Comparison of ENCODE assay signal across 8 mouse cellular contexts in the genomic region with DNA sequence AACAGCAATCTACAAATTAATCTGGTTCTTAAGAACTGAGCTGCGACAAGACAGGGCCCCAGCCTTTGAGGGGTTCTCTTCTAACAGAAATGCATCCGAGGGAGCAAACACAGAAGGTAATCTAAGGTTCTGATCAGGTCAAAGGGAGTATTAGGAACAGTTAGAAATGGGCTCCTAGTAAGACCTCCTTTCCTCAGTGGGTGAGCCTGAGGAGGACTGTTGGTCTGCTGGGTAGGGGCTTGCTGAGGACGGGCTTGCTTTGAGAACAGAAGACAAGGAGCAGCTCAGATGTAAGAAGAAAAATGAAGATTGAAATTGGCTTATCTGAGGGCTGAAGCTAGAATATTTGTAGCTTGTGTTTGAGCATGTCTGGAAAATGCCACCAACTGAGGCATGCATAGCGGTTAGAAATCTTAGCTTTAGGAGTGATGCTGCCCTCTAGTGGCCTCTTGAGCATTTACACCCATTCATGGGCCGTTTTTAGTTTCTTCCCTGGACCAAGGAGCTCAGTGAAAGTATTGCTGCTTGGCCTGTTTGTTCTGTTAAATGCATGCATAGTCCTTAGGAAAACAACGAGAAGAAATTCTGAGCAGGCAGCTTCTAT. TPM values are rescaled to one million over a fixed set of nuclear protein-coding genes. Genes with fewer than 3 reads are reported as not detected.
A peak's percentile ranks its signal among the peaks of the same experiment; 100 is the strongest.
DNase-seq lines count a peak whose midpoint lies in the region; ATAC-seq and TF ChIP-seq lines count a peak whose summit lies in the region.

No protein-coding gene starts in this region.

- no peak overlapping the region for H3K9ac ChIP-seq in ES-Bruce4 (ENCODE audit: low read depth, poor library complexity, severe bottlenecking)
- no peak overlapping the region for H3K9ac ChIP-seq in forebrain, embryonic 14.5 days (ENCODE audit: low read length)
- H3K9ac ChIP-seq in kidney, embryonic 14.5 days (ENCODE audit: low read depth, low read length): no peak overlapping the region
- no peak overlapping the region for H3K9ac ChIP-seq in limb, embryonic 14.5 days (ENCODE audit: low read depth, low read length, severe bottlenecking)
- H3K9ac ChIP-seq in neural tube, embryonic 13.5 days: no peak overlapping the region

- H3K36me3 ChIP-seq in ES-Bruce4 (ENCODE audit: control insufficient read depth, insufficient read depth, low read length, poor library complexity, severe bottlenecking): no peaks in the 10 kb centered on the region
- H3K36me3 ChIP-seq in forebrain, embryonic 14.5 days (ENCODE audit: control insufficient read depth, insufficient read depth, low read length): no peaks in the 10 kb centered on the region
- no peaks in the 10 kb centered on the region for H3K36me3 ChIP-seq in kidney, embryonic 14.5 days (ENCODE audit: control insufficient read depth, insufficient read depth, low read length)
- no peaks in the 10 kb centered on the region for H3K36me3 ChIP-seq in limb, embryonic 14.5 days (ENCODE audit: control insufficient read depth, insufficient read depth, low read length)
- no peaks in the 10 kb centered on the region for H3K36me3 ChIP-seq in neural tube, embryonic 13.5 days

- H3K4me2 ChIP-seq in forebrain, embryonic 14.5 days (ENCODE audit: low read length): no peak overlapping the region
- H3K4me2 ChIP-seq in kidney, embryonic 14.5 days (replicated peaks; ENCODE audit: low read depth, low read length): no peak overlapping the region
- no peak overlapping the region for H3K4me2 ChIP-seq in limb, embryonic 14.5 days (replicated peaks; ENCODE audit: low read depth, low read length, severe bottlenecking)
- H3K4me2 ChIP-seq in neural tube, embryonic 13.5 days: no peak overlapping the region

- H3K4me3 ChIP-seq in ES-Bruce4 (ENCODE audit: low read depth, low read length): no peak overlapping the region
- no peak overlapping the region for H3K4me3 ChIP-seq in forebrain, embryonic 14.5 days (ENCODE audit: low read depth, low read length)
- H3K4me3 ChIP-seq in kidney, embryonic 14.5 days (ENCODE audit: low read length): no peak overlapping the region
- H3K4me3 ChIP-seq in limb, embryonic 14.5 days (replicated peaks; ENCODE audit: low read length): no peak overlapping the region
- no peak overlapping the region for H3K4me3 ChIP-seq in neural tube, embryonic 13.5 days

- no peak for TF ChIP-seq EP300 in ES-Bruce4 (IDR thresholded peaks at IDR 0.05; ENCODE audit: insufficient read depth, low read depth, low read length)

- peak; percentile 71 for ATAC-seq in forebrain, embryonic 14.5 days
- peak; percentile 68; the same call in 1 of the 2 replicates for ATAC-seq in kidney, embryonic 14.5 days (ENCODE audit: low FRiP score, low TSS enrichment)
- ATAC-seq in limb, embryonic 14.5 days (ENCODE audit: low FRiP score, low read depth): 0 out of 2 replicates have a peak, but pooled peaks have one; percentile 29
- ATAC-seq in neural tube, embryonic 13.5 days (ENCODE audit: low read depth): peak; percentile 66

- DNase-seq in 3T3-L1 (ENCODE audit: low read depth, low spot score): peak; percentile 83
- peak; percentile 33 for DNase-seq in cerebellum, adult 11 months
- DNase-seq in forebrain, embryonic 14.5 days (ENCODE audit: low spot score): peak; percentile 86
- DNase-seq in limb, embryonic 14.5 days (ENCODE audit: low spot score): peak; percentile 82
- no peak for DNase-seq in urinary bladder, postnatal 14 days (ENCODE audit: low spot score)

- H3K9me3 ChIP-seq in ES-Bruce4 (replicated peaks; ENCODE audit: control insufficient read depth, insufficient read depth, low read length, poor library complexity, severe bottlenecking): no peaks in the 10 kb centered on the region
- no peaks in the 10 kb centered on the region for H3K9me3 ChIP-seq in forebrain, embryonic 14.5 days (replicated peaks; ENCODE audit: control insufficient read depth, low read length)
- H3K9me3 ChIP-seq in kidney, embryonic 14.5 days (ENCODE audit: control insufficient read depth, low read length): no peaks in the 10 kb centered on the region
- no peaks in the 10 kb centered on the region for H3K9me3 ChIP-seq in limb, embryonic 14.5 days (ENCODE audit: control insufficient read depth, low read length)
- H3K9me3 ChIP-seq in neural tube, embryonic 13.5 days: no peaks in the 10 kb centered on the region

- no peaks in the 10 kb centered on the region for H3K27me3 ChIP-seq in ES-Bruce4 (ENCODE audit: control insufficient read depth, insufficient read depth, low read length, poor library complexity, severe bottlenecking)
- H3K27me3 ChIP-seq in forebrain, embryonic 14.5 days (replicated peaks; ENCODE audit: control insufficient read depth, insufficient read depth, low read length): no peaks in the 10 kb centered on the region
- no peaks in the 10 kb centered on the region for H3K27me3 ChIP-seq in kidney, embryonic 14.5 days (ENCODE audit: control insufficient read depth, insufficient read depth, low read length)
- no peaks in the 10 kb centered on the region for H3K27me3 ChIP-seq in limb, embryonic 14.5 days (ENCODE audit: control insufficient read depth, insufficient read depth, low read length)
- no peaks in the 10 kb centered on the region for H3K27me3 ChIP-seq in neural tube, embryonic 13.5 days

- no peak overlapping the region for H3K27ac ChIP-seq in ES-Bruce4 (ENCODE audit: insufficient read depth, low read length)
- no peak overlapping the region for H3K27ac ChIP-seq in forebrain, embryonic 14.5 days (ENCODE audit: low read depth, low read length)
- H3K27ac ChIP-seq in kidney, embryonic 14.5 days (ENCODE audit: low read depth, low read length): no peak overlapping the region
- H3K27ac ChIP-seq in limb, embryonic 14.5 days (replicated peaks; ENCODE audit: low read depth, low read length): no peak overlapping the region
- peak overlapping the region; percentile 70 for H3K27ac ChIP-seq in neural tube, embryonic 13.5 days (replicated peaks)

- no peaks in the 10 kb centered on the region for H3K4me1 ChIP-seq in ES-Bruce4 (ENCODE audit: control insufficient read depth, insufficient read depth, low read length)
- H3K4me1 ChIP-seq in forebrain, embryonic 14.5 days (ENCODE audit: control insufficient read depth, insufficient read depth, low read length): peaks cover 10% of the 10 kb centered on the region
- no peaks in the 10 kb centered on the region for H3K4me1 ChIP-seq in kidney, embryonic 14.5 days (ENCODE audit: control insufficient read depth, insufficient read depth, low read length)
- peaks cover 19% of the 10 kb centered on the region for H3K4me1 ChIP-seq in limb, embryonic 14.5 days (ENCODE audit: control insufficient read depth, insufficient read depth, low read length)
- peaks cover 24% of the 10 kb centered on the region for H3K4me1 ChIP-seq in neural tube, embryonic 13.5 days (replicated peaks)

- TF ChIP-seq CTCF in ES-Bruce4 (IDR thresholded peaks at IDR 0.05; ENCODE audit: low read depth, low read length): peak; percentile 11

- TF ChIP-seq POLR2A in ES-Bruce4 (IDR thresholded peaks at IDR 0.05; ENCODE audit: insufficient read depth, low read length): no peak
- no peak for TF ChIP-seq POLR2A in limb, embryonic 14.5 days (IDR thresholded peaks at IDR 0.05; ENCODE audit: borderline replicate concordance, extremely low read depth, insufficient read depth, insufficient read length)

- 34% methylated on average over 6 of the region's 6 CpGs for WGBS in forebrain, embryonic 14.5 days
- WGBS in kidney, embryonic 14.5 days: 33% methylated on average over 6 of the region's 6 CpGs
- 32% methylated on average over 6 of the region's 6 CpGs for WGBS in limb, embryonic 14.5 days
- 32% methylated on average over 6 of the region's 6 CpGs for WGBS in neural tube, embryonic 13.5 days

RNA-seq across cellular contexts. Expression of a gene that starts 33.5 kb away (rescaled TPM):
- 7.2 and 8.0 TPM in 2 replicates for polyA plus RNA-seq in ES-Bruce4 (2011; ENCODE audit: insufficient read depth, insufficient read length, low read depth, missing spikeins)
- polyA plus RNA-seq in forebrain, embryonic 14.5 days (2014; fragmentation: Nextera tagmentation; extraction: Ambion mirVana): 26.9 and 27.8 TPM in 2 replicates
- polyA plus RNA-seq in kidney, embryonic 14.5 days (2014; fragmentation: Nextera tagmentation; extraction: Ambion mirVana): 7.5 and 10.7 TPM in 2 replicates
- 2.9 and 3.3 TPM in 2 replicates for polyA plus RNA-seq in limb, embryonic 14.5 days (2012; rRNA removed)
- 5.9 TPM in 2 replicates for polyA plus RNA-seq in limb, embryonic 14.5 days (2014; fragmentation: Nextera tagmentation; extraction: Ambion mirVana)
- 26.5 and 26.6 TPM in 2 replicates for polyA plus RNA-seq in neural tube, embryonic 13.5 days (2015; fragmentation: Nextera tagmentation; extraction: Ambion mirVana)

RNA-seq across cellular contexts. Expression of a gene that starts 43.2 kb away (rescaled TPM):
- not detected in 2 replicates for polyA plus RNA-seq in ES-Bruce4 (2011; ENCODE audit: insufficient read depth, insufficient read length, low read depth, missing spikeins)
- not detected in 2 replicates for polyA plus RNA-seq in forebrain, embryonic 14.5 days (2014; fragmentation: Nextera tagmentation; extraction: Ambion mirVana)
- polyA plus RNA-seq in kidney, embryonic 14.5 days (2014; fragmentation: Nextera tagmentation; extraction: Ambion mirVana): not detected in 2 replicates
- polyA plus RNA-seq in limb, embryonic 14.5 days (2012; rRNA removed): not detected in 2 replicates
- polyA plus RNA-seq in limb, embryonic 14.5 days (2014; fragmentation: Nextera tagmentation; extraction: Ambion mirVana): not detected in 2 replicates
- not detected in 2 replicates for polyA plus RNA-seq in neural tube, embryonic 13.5 days (2015; fragmentation: Nextera tagmentation; extraction: Ambion mirVana)
